Mouse (Mus musculus): ENCODE measurements around the gene C87436. TPM values are rescaled to one million over a fixed set of nuclear protein-coding genes. Genes with fewer than 3 reads are reported as not detected.

C87436 gene
- total and polyA plus RNA-seq, 2 experiments from 2014 or later = 15.9 to 17.6 TPM

DNA sequence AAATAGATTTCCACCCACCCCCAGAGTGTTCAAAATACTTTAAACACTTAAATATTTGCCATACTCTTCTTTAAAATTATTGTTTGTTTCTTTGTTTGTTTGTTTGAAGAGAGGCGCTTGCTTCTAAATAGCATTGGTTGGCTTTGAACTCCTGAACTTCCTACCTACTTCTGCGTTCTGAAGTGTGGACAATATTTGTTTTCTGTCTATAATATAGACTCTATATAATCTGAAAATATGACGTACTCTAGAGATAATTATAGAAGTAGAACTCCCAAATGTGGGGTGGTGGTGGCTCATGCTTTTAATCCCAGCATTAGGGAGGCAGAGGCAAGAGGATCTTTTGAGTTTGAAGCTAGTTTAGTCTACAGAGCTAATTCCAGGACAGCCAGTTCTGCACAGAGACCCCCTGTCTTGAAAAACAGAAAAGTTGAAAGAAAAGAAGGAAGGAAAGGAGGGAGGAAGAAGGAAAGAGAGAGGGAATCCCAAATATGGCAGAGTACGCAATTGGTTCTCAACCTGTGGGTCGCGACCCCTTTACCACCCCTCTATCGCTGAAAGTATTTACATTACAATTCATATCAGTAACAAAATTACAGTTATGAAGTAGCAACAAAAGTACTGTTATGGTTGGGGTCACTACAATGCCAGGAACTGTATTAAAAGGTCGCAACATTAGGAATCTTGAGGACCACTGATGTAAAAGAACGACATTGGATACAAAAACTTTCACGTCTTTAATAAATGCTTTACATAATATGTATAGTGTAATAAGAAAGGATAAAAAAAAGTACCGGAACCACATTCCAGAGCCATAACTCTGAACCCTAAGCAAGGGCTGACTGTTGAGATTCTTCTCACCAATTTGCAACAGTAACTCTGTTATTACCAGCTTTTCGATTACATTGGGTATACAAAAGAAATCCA, 35.2 kb upstream of the C87436 start:
- Histone ChIP-seq H3K27me3 (ENCODE audit: insufficient read depth, low read length) (no peaks in the 10 kb centered on the region), H3K4me1 (ENCODE audit: insufficient read depth, low read length) (peaks cover 12% of the 10 kb centered on the region), H3K27ac (no peak overlapping the region), H3K9ac (replicated peaks; ENCODE audit: low read length) (peak overlapping the region; percentile 99; the same call in 1 of the 2 replicates), H3K4me3 (ENCODE audit: low read length) (peak overlapping the region; percentile 89), H3K9me3 (ENCODE audit: low read length) (no peaks in the 10 kb centered on the region), H3K36me3 (ENCODE audit: insufficient read depth, low read length) (no peaks in the 10 kb centered on the region), H3K4me2 (ENCODE audit: low read depth, low read length) (peak overlapping the region; percentile 66)
- no peak for ATAC-seq
- peak; percentile 12 for DNase-seq (ENCODE audit: low spot score)
- no peak for TF ChIP-seq CTCF (IDR thresholded peaks at IDR 0.05; ENCODE audit: low read depth)
- WGBS = 33% methylated on average over 12 of the region's 12 CpGs

- WGBS = under 1% methylated on average over 15 of the region's 15 CpGs
Observed at GRCm38 (mm10) chr6:86403728-86404099, 34.5 kb upstream of the C87436 start.

DNA sequence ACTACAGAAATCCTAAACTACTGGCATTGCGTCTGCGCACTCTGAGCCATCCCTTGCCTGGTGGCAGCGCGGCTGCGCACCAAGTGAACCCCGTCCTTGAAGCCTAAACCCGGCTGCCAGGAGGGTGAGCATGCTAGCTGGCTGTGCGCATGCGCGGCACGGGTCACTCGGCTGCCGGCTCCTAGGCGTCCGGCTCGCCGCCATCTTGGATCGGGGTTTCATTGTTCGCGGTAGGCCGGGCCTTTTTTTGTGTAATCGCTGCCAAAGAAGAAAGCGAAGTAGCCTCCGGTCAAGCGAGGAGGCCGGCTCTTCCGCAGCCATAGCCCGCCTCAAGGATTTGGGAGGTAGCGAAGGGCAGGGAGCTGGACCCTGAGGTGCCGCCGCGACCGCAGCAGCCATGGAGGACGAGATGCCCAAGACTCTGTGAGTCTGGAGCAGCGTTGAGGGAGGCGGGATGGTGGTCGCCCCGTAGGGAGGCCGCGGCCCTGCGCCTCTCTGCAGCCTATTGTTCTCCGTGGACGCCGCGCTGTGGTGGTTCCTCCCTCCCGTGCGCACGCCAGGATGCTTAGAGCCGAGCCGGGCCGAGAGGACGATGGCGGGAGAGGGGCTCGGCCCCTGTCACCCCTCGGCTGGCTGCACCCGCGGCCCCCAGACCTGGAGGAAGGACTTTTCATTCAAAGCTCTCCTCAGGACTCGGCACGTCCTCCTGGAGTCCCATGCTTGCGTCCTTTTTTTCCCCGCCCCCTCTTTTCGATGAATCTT, 33.9 kb upstream of the C87436 start, which contains the start of gene Tia1:
Tia1 (plus strand) TSS at position 120 of the 762 bp plus-strand sequence.
- H3K27ac ChIP-seq = peak within 1 kb of the TSS; percentile 100
- H3K36me3 ChIP-seq (ENCODE audit: insufficient read depth, low read length) = no peaks in the 10 kb centered on the region
- H3K4me1 ChIP-seq (ENCODE audit: insufficient read depth, low read length) = peaks cover 12% of the 10 kb centered on the region
- TF ChIP-seq CTCF (IDR thresholded peaks at IDR 0.05; ENCODE audit: low read depth) = 0 out of 2 replicates have a peak, but pooled peaks have one; percentile 0
- ATAC-seq (peak; percentile 98), DNase-seq (ENCODE audit: low spot score) (peak; percentile 100)
- H3K27me3 ChIP-seq (ENCODE audit: insufficient read depth, low read length) = no peaks in the 10 kb centered on the region
- peak within 1 kb of the TSS; percentile 99 for H3K9ac ChIP-seq (replicated peaks; ENCODE audit: low read length)
- peak within 1 kb of the TSS; percentile 89 for H3K4me3 ChIP-seq (ENCODE audit: low read length)
- H3K4me2 ChIP-seq (ENCODE audit: low read depth, low read length) = peak within 1 kb of the TSS; percentile 66
- H3K9me3 ChIP-seq (ENCODE audit: low read length) = no peaks in the 10 kb centered on the region
- under 1% methylated on average over 61 of the region's 62 CpGs for WGBS

More at GRCm38 (mm10) chr6:86403728-86404099, 34.5 kb upstream of the C87436 start:
- H3K4me2 ChIP-seq (ENCODE audit: low read depth, low read length) = peak overlapping the region; percentile 66
- H3K27ac ChIP-seq = peak overlapping the region; percentile 100
- no peaks in the 10 kb centered on the region for H3K9me3 ChIP-seq (ENCODE audit: low read length)
- peak; percentile 89 for DNase-seq (ENCODE audit: low spot score)
- H3K4me3 ChIP-seq (ENCODE audit: low read length) = peak overlapping the region; percentile 89
- H3K36me3 ChIP-seq (ENCODE audit: insufficient read depth, low read length) = no peaks in the 10 kb centered on the region
- peak overlapping the region; percentile 99 for H3K9ac ChIP-seq (replicated peaks; ENCODE audit: low read length)
- no peaks in the 10 kb centered on the region for H3K27me3 ChIP-seq (ENCODE audit: insufficient read depth, low read length)
- TF ChIP-seq CTCF (IDR thresholded peaks at IDR 0.05; ENCODE audit: low read depth) = no peak
- peak; percentile 85 for ATAC-seq
- peaks cover 12% of the 10 kb centered on the region for H3K4me1 ChIP-seq (ENCODE audit: insufficient read depth, low read length)

GRCm38 (mm10) chr6:86404996-86405395, 33.2 kb upstream of the C87436 start:
- Histone ChIP-seq H3K4me3 (ENCODE audit: low read length) (peak overlapping the region; percentile 89), H3K9ac (replicated peaks; ENCODE audit: low read length) (peak overlapping the region; percentile 99), H3K9me3 (ENCODE audit: low read length) (no peaks in the 10 kb centered on the region), H3K4me2 (ENCODE audit: low read depth, low read length) (peak overlapping the region; percentile 66), H3K27ac (peak overlapping the region; percentile 100), H3K4me1 (ENCODE audit: insufficient read depth, low read length) (peaks cover 12% of the 10 kb centered on the region), H3K36me3 (ENCODE audit: insufficient read depth, low read length) (no peaks in the 10 kb centered on the region), H3K27me3 (ENCODE audit: insufficient read depth, low read length) (no peaks in the 10 kb centered on the region)
- peak; percentile 15 for DNase-seq (ENCODE audit: low spot score)
- no peak for ATAC-seq
- no peak for TF ChIP-seq CTCF (IDR thresholded peaks at IDR 0.05; ENCODE audit: low read depth)
- 0% methylated on average over 11 of the region's 11 CpGs for WGBS

- no peak overlapping the region for H3K9ac ChIP-seq (replicated peaks; ENCODE audit: low read length)
- no peak for TF ChIP-seq CTCF (IDR thresholded peaks at IDR 0.05; ENCODE audit: low read depth)
- H3K9me3 ChIP-seq (ENCODE audit: low read length) = no peaks in the 10 kb centered on the region
- peak overlapping the region; percentile 89 for H3K4me3 ChIP-seq (ENCODE audit: low read length)
- H3K27ac ChIP-seq = no peak overlapping the region
- peaks cover 8% of the 10 kb centered on the region for H3K4me1 ChIP-seq (ENCODE audit: insufficient read depth, low read length)
- ATAC-seq (no peak), DNase-seq (ENCODE audit: low spot score) (no peak)
- H3K27me3 ChIP-seq (ENCODE audit: insufficient read depth, low read length) = no peaks in the 10 kb centered on the region
- peak overlapping the region; percentile 66 for H3K4me2 ChIP-seq (ENCODE audit: low read depth, low read length)
- H3K36me3 ChIP-seq (ENCODE audit: insufficient read depth, low read length) = no peaks in the 10 kb centered on the region
Observed at GRCm38 (mm10) chr6:86406306-86406705, 31.9 kb upstream of the C87436 start.

DNA sequence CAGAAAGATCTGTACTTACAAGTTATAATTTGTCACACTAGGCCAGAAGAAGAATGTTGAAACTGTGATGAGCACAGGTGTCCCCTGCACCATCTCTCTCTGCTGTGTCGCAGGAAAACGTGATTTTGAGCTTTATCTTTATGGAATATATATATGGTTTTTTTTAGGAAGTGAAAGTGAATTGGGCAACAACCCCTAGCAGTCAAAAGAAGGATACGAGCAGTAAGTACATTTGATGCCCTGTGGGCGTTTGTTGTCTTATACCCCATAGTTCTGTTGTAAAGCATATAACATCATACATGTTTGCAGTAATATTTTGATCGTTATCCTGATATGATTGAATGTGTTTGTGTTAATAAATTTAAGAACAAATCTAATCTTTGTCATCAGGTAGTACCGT, 19.5 kb upstream of the C87436 start:
- Histone ChIP-seq H3K4me3 (ENCODE audit: low read length) (no peak overlapping the region), H3K27me3 (ENCODE audit: insufficient read depth, low read length) (no peaks in the 10 kb centered on the region), H3K4me1 (ENCODE audit: insufficient read depth, low read length) (no peaks in the 10 kb centered on the region), H3K9ac (replicated peaks; ENCODE audit: low read length) (no peak overlapping the region), H3K27ac (no peak overlapping the region), H3K9me3 (ENCODE audit: low read length) (no peaks in the 10 kb centered on the region), H3K36me3 (ENCODE audit: insufficient read depth, low read length) (peaks cover 51% of the 10 kb centered on the region), H3K4me2 (ENCODE audit: low read depth, low read length) (no peak overlapping the region)
- DNase-seq (ENCODE audit: low spot score) = no peak
- WGBS = 92% methylated on average over 6 of the region's 6 CpGs
- TF ChIP-seq CTCF (IDR thresholded peaks at IDR 0.05; ENCODE audit: low read depth) = no peak
- ATAC-seq = no peak

All from hindbrain, postnatal 0 days (tissue).